Mouse (Mus musculus) liver, adult 2 months (tissue): ENCODE results near the gene Tmem91.

Experiments
- CTCF ChIP-seq: fragments of 200-500 bp; IDR thresholded peaks from 2 replicates; pipeline ENCODE4 v1.5.1; 2011; ENCODE audit warnings: low read depth, low read length, control low read depth
- POLR2A ChIP-seq: fragments of 200-500 bp; IDR thresholded peaks from 2 replicates; pipeline ENCODE4 v1.6.1; 2011; ENCODE audit warnings: low read length, control low read depth; ENCODE audit not compliant: insufficient read depth; ENCODE audit errors: extremely low read depth

DNA sequence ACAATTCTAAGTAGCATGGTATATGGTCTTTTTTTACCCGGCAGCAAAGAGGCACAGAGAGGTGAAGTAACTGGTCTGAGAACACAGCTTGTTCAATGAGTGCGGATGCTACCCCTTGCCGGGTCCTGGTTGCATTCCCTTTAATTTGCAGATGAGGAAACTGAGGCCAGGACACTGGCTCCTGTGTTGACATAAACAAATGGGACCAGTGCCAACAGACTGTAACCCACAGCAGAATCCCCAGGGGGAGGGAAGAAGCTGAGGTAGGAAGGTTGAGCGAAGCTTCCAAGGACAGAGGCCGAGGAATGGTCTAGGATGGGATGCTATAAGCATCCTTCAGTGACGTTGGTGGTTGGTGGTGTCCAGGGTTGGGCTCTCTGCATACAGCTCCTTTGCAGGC is 439 bp upstream of the Tmem91 start:
- no peak for TF ChIP-seq CTCF
- no peak for TF ChIP-seq POLR2A
